Comparison of ENCODE assay signal across 17 mouse cellular contexts in the genomic region with DNA sequence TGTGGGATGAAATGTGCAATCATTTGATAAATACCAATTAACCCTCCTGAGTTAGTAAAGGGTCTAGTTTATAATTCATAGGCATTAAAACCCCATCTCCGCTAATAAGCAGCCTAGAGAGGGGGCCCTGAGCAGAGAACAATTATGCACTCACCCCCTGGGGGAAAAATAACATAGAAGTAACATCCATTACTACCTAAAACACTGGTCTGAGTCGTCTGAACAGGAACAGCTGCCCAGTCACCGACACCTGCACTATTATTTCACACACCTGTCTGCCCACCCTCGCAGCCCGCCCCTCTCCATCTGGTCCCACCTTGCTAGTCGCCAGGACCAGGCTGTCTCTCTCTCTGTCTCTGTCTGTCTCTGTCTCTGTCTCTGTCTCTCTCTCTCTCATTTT. TPM values are rescaled to one million over a fixed set of nuclear protein-coding genes. Genes with fewer than 3 reads are reported as not detected.
DNase-seq lines count a peak whose midpoint lies in the region; ATAC-seq lines count a peak whose summit lies in the region.
"Had no signal": no experiment of that assay in that cellular context is flagged by ENCODE, and none has a peak within 500 bp of the region (broad histone marks: within the 10 kb centered on the region; RNA-seq: fewer than 3 reads in every experiment).

No protein-coding gene starts in this region.

- ATAC-seq in heart, embryonic 11.5 days (replicated peaks; ENCODE audit: insufficient number of reproducible peaks, low FRiP score, low TSS enrichment), result no peak
- no peak for ATAC-seq in liver, embryonic 11.5 days (replicated peaks; ENCODE audit: low FRiP score)
- ATAC-seq in hindbrain, embryonic 16.5 days, result no peak
- ATAC-seq in neural tube, embryonic 14.5 days (ENCODE audit: low read depth), result peak; percentile 45; the same call in 1 of the 2 replicates

- peak overlapping the region; percentile 93 for H3K4me2 ChIP-seq in heart, embryonic 11.5 days
- H3K4me2 ChIP-seq in liver, embryonic 11.5 days, result peak overlapping the region; percentile 86
- peak overlapping the region; percentile 84; the same call in 1 of the 2 replicates for H3K4me2 ChIP-seq in hindbrain, embryonic 16.5 days (ENCODE audit: low read length)
- H3K4me2 ChIP-seq in neural tube, embryonic 14.5 days (ENCODE audit: low read depth, low read length), result no peak overlapping the region

- peaks cover 26% of the 10 kb centered on the region for H3K27me3 ChIP-seq in heart, embryonic 11.5 days (ENCODE audit: control insufficient read depth, insufficient read depth, low read length)
- peaks cover 18% of the 10 kb centered on the region for H3K27me3 ChIP-seq in liver, embryonic 11.5 days (replicated peaks; ENCODE audit: control insufficient read depth, insufficient read depth, low read length)
- H3K27me3 ChIP-seq in hindbrain, embryonic 16.5 days (replicated peaks; ENCODE audit: control insufficient read depth, insufficient read depth, low read length), result peaks cover 3% of the 10 kb centered on the region
- peaks cover 3% of the 10 kb centered on the region; the same call in 1 of the 2 replicates for H3K27me3 ChIP-seq in neural tube, embryonic 14.5 days (ENCODE audit: control insufficient read depth, insufficient read depth, low read length)

- no peak for DNase-seq in heart, postnatal 10 days
- no peak for DNase-seq in liver, embryonic 11.5 days (ENCODE audit: low spot score)
- no peak for DNase-seq in liver
- DNase-seq in frontal cortex, postnatal 10 days (ENCODE audit: low spot score in 2 of 2), result no peak
- no peak for DNase-seq in adrenal gland, postnatal 10 days
- DNase-seq: cerebellum, adult 11-12 months; kidney, adult 9 months; spleen, adult 18-20 months; thymus, postnatal 14 days had no signal

- no peaks in the 10 kb centered on the region for H3K9me3 ChIP-seq in heart, embryonic 11.5 days (replicated peaks; ENCODE audit: control insufficient read depth, low read length)
- H3K9me3 ChIP-seq in liver, embryonic 11.5 days (ENCODE audit: control insufficient read depth, low read length), result no peaks in the 10 kb centered on the region
- H3K9me3 ChIP-seq in hindbrain, embryonic 16.5 days (ENCODE audit: control insufficient read depth, low read length), result no peaks in the 10 kb centered on the region
- no peaks in the 10 kb centered on the region for H3K9me3 ChIP-seq in neural tube, embryonic 14.5 days (ENCODE audit: control insufficient read depth, low read length)
- H3K9me3 ChIP-seq: midbrain, embryonic 12.5 days had no signal

- peak overlapping the region; percentile 51; the same call in 1 of the 2 replicates for H3K4me3 ChIP-seq in heart, embryonic 11.5 days (ENCODE audit: low read depth, low read length)
- no peak overlapping the region for H3K4me3 ChIP-seq in liver, embryonic 11.5 days (ENCODE audit: low read depth, low read length)
- H3K4me3 ChIP-seq in hindbrain, embryonic 16.5 days (ENCODE audit: low read length), result no peak overlapping the region; the same call in 1 of the 2 replicates
- no peak overlapping the region for H3K4me3 ChIP-seq in neural tube, embryonic 14.5 days (ENCODE audit: low read depth, low read length)

- 0 out of 2 replicates have a peak overlapping the region, but pooled peaks have one; percentile 66 for H3K9ac ChIP-seq in heart, embryonic 11.5 days (ENCODE audit: low read depth, low read length)
- H3K9ac ChIP-seq in liver, embryonic 11.5 days (ENCODE audit: low read depth, low read length), result no peak overlapping the region
- H3K9ac ChIP-seq in hindbrain, embryonic 16.5 days (ENCODE audit: low read depth, low read length), result no peak overlapping the region
- no peak overlapping the region for H3K9ac ChIP-seq in neural tube, embryonic 14.5 days (replicated peaks; ENCODE audit: low read depth, low read length)

- WGBS in heart, embryonic 11.5 days (ENCODE audit: insufficient replicate concordance), result 63% methylated on average over 6 of the region's 6 CpGs
- WGBS in liver, embryonic 11.5 days, result 58% methylated on average over 6 of the region's 6 CpGs
- 48% methylated on average over 6 of the region's 6 CpGs for WGBS in hindbrain, embryonic 16.5 days
- 44% methylated on average over 6 of the region's 6 CpGs for WGBS in neural tube, embryonic 14.5 days

- no peak overlapping the region for H3K27ac ChIP-seq in heart, embryonic 11.5 days (ENCODE audit: low read depth, low read length)
- H3K27ac ChIP-seq in liver, embryonic 11.5 days (ENCODE audit: low read depth, low read length), result no peak overlapping the region
- H3K27ac ChIP-seq in hindbrain, embryonic 16.5 days (ENCODE audit: low read depth, low read length), result no peak overlapping the region
- no peak overlapping the region for H3K27ac ChIP-seq in neural tube, embryonic 14.5 days (ENCODE audit: low read depth, low read length)
- H3K27ac ChIP-seq: midbrain, embryonic 12.5 days had no signal

- intact Hi-C loops in heart, postnatal 10 days (cut with DNase I), result no loop called here

- peaks cover 3% of the 10 kb centered on the region; the same call in 1 of the 2 replicates for H3K36me3 ChIP-seq in heart, embryonic 11.5 days (ENCODE audit: control insufficient read depth, insufficient read depth, low read length)
- peaks cover 4% of the 10 kb centered on the region; the same call in 1 of the 2 replicates for H3K36me3 ChIP-seq in liver, embryonic 11.5 days (ENCODE audit: control insufficient read depth, insufficient read depth, low read length)
- H3K36me3 ChIP-seq in hindbrain, embryonic 16.5 days (ENCODE audit: control insufficient read depth, insufficient read depth, low read length), result peaks cover 7% of the 10 kb centered on the region
- H3K36me3 ChIP-seq in neural tube, embryonic 14.5 days (ENCODE audit: control insufficient read depth, insufficient read depth, low read length), result no peaks in the 10 kb centered on the region

- H3K4me1 ChIP-seq in heart, embryonic 11.5 days (ENCODE audit: control insufficient read depth, insufficient read depth, low read length), result peaks cover 15% of the 10 kb centered on the region; the same call in 1 of the 2 replicates
- H3K4me1 ChIP-seq in liver, embryonic 11.5 days (replicated peaks; ENCODE audit: control insufficient read depth, insufficient read depth, low read length), result peaks cover 9% of the 10 kb centered on the region
- peaks cover 12% of the 10 kb centered on the region for H3K4me1 ChIP-seq in hindbrain, embryonic 16.5 days (ENCODE audit: control insufficient read depth, insufficient read depth, low read depth, low read length)
- H3K4me1 ChIP-seq in neural tube, embryonic 14.5 days (ENCODE audit: control insufficient read depth, insufficient read depth, low read length), result peaks cover 11% of the 10 kb centered on the region

RNA-seq across cellular contexts. Expression of gene Rabif, which starts 18.1 kb away (rescaled TPM):
- 35.3 and 37.9 TPM in 2 replicates for polyA plus RNA-seq in heart, embryonic 11.5 days (2014; fragmentation: Nextera tagmentation; extraction: Ambion mirVana)
- total RNA-seq in heart, postnatal 10 days (2021), result 10 to 100 TPM; 11.6 to 12.8 TPM
- polyA plus RNA-seq in liver, embryonic 11.5 days (2014; fragmentation: Nextera tagmentation; extraction: Ambion mirVana), result 35.3 and 37.6 TPM in 2 replicates
- 78.8 and 81.5 TPM in 2 replicates for polyA plus RNA-seq in hindbrain, embryonic 16.5 days (2015; fragmentation: Nextera tagmentation; extraction: Ambion mirVana)
- 78.1 and 83.3 TPM in 2 replicates for polyA plus RNA-seq in neural tube, embryonic 14.5 days (2014; fragmentation: Nextera tagmentation; extraction: Ambion mirVana)
- total RNA-seq in adrenal gland, postnatal 10 days (2021), result 10 to 100 TPM; 22.6 to 26.6 TPM

RNA-seq across cellular contexts. Expression of gene Mgat4e, which starts 36.9 kb away (rescaled TPM):
- not detected in 2 replicates for polyA plus RNA-seq in heart, embryonic 11.5 days (2014; fragmentation: Nextera tagmentation; extraction: Ambion mirVana)
- total RNA-seq in heart, postnatal 10 days (2021), result not detected
- not detected in 2 replicates for polyA plus RNA-seq in liver, embryonic 11.5 days (2014; fragmentation: Nextera tagmentation; extraction: Ambion mirVana)
- polyA plus RNA-seq in hindbrain, embryonic 16.5 days (2015; fragmentation: Nextera tagmentation; extraction: Ambion mirVana), result not detected in 2 replicates
- not detected in 2 replicates for polyA plus RNA-seq in neural tube, embryonic 14.5 days (2014; fragmentation: Nextera tagmentation; extraction: Ambion mirVana)
- total RNA-seq in adrenal gland, postnatal 10 days (2021), result not detected
- total RNA-seq: adrenal gland, postnatal 14 days; gastrocnemius, adult 8-10 months; liver, adult 2 months had no signal
- polyA plus RNA-seq: C2C12; liver, adult 2 months; midbrain, embryonic 12.5 days had no signal

RNA-seq across cellular contexts. Expression of gene Kdm5b, which starts 47.4 kb away (rescaled TPM):
- 34.9 and 35.9 TPM in 2 replicates for polyA plus RNA-seq in heart, embryonic 11.5 days (2014; fragmentation: Nextera tagmentation; extraction: Ambion mirVana)
- 10 to 100 TPM; 27.6 to 34.5 TPM for total RNA-seq in heart, postnatal 10 days (2021)
- 30.8 and 32.9 TPM in 2 replicates for polyA plus RNA-seq in liver, embryonic 11.5 days (2014; fragmentation: Nextera tagmentation; extraction: Ambion mirVana)
- 49.9 and 58.9 TPM in 2 replicates for polyA plus RNA-seq in hindbrain, embryonic 16.5 days (2015; fragmentation: Nextera tagmentation; extraction: Ambion mirVana)
- polyA plus RNA-seq in neural tube, embryonic 14.5 days (2014; fragmentation: Nextera tagmentation; extraction: Ambion mirVana), result 89.9 and 106 TPM in 2 replicates
- total RNA-seq in adrenal gland, postnatal 10 days (2021), result 10 to 100 TPM; 34.9 to 45.3 TPM

RNA-seq across cellular contexts. Expression of gene Klhl12, which starts 57.3 kb away (rescaled TPM):
- 15.5 and 22.2 TPM in 2 replicates for polyA plus RNA-seq in heart, embryonic 11.5 days (2014; fragmentation: Nextera tagmentation; extraction: Ambion mirVana)
- total RNA-seq in heart, postnatal 10 days (2021), result 10 to 100 TPM; 18.3 to 19.6 TPM
- 44.5 and 46.0 TPM in 2 replicates for polyA plus RNA-seq in liver, embryonic 11.5 days (2014; fragmentation: Nextera tagmentation; extraction: Ambion mirVana)
- 38.6 and 40.4 TPM in 2 replicates for polyA plus RNA-seq in hindbrain, embryonic 16.5 days (2015; fragmentation: Nextera tagmentation; extraction: Ambion mirVana)
- polyA plus RNA-seq in neural tube, embryonic 14.5 days (2014; fragmentation: Nextera tagmentation; extraction: Ambion mirVana), result 29.0 and 39.4 TPM in 2 replicates
- total RNA-seq in adrenal gland, postnatal 10 days (2021), result 10 to 100 TPM; 16.4 to 22.3 TPM
